Mouse (Mus musculus) CD8-positive naive resting alpha-beta T cell, adult 2 months (primary cell): ENCODE measurements around the gene Tmppe.

Source experiments
- DNase-seq, 2 experiments: peaks; one replicate each; pipeline ENCODE4 v3.0.0; 2022; ENCODE audit warnings: low read depth in 2 of 2, low spot score in 2 of 2

Gene Tmppe

GRCm38 (mm10) chr9:114442225-114442624 lies 41.3 kb downstream of the Tmppe start:
- DNase-seq: no peak

- DNase-seq: no peak
Observed at GRCm38 (mm10) chr9:114442893-114443292, 42.0 kb downstream of the Tmppe start.

- peak; percentile 63 to 67 for DNase-seq
Observed at GRCm38 (mm10) chr9:114443351-114443750, 42.4 kb downstream of the Tmppe start.

GRCm38 (mm10) chr9:114446887-114447286 lies 46.0 kb downstream of the Tmppe start:
- no peak for DNase-seq

GRCm38 (mm10) chr9:114448700-114449099 lies 47.8 kb downstream of the Tmppe start:
- DNase-seq: no peak

- DNase-seq: no peak
Observed at GRCm38 (mm10) chr9:114449120-114449754, 48.3 kb downstream of the Tmppe start.

- DNase-seq: no peak
Observed at GRCm38 (mm10) chr9:114451615-114452014, 50.7 kb downstream of the Tmppe start.

- DNase-seq: no peak
Observed at GRCm38 (mm10) chr9:114452418-114452817, 51.5 kb downstream of the Tmppe start.

GRCm38 (mm10) chr9:114455420-114455819 lies 54.5 kb downstream of the Tmppe start:
- no peak for DNase-seq
